Mouse (Mus musculus): Measurements from ENCODE around the gene Scamp1. TPM values are rescaled to one million over a fixed set of nuclear protein-coding genes. Genes with fewer than 3 reads are reported as not detected.

Scamp1 gene
- polyA plus RNA-seq, 1 experiment from 2014 or later: 165 TPM

- Histone ChIP-seq H3K9me3 (ENCODE audit: control insufficient read depth, low read length) (no peaks in the 10 kb centered on the region), H3K4me2 (ENCODE audit: low read length) (no peak overlapping the region), H3K27ac (replicated peaks; ENCODE audit: low read depth, low read length) (no peak overlapping the region), H3K27me3 (ENCODE audit: control insufficient read depth, insufficient read depth, low read length) (no peaks in the 10 kb centered on the region), H3K4me3 (replicated peaks; ENCODE audit: low read depth, low read length) (no peak overlapping the region), H3K9ac (replicated peaks; ENCODE audit: low read length) (no peak overlapping the region), H3K4me1 (ENCODE audit: control insufficient read depth, insufficient read depth, low read length) (no peaks in the 10 kb centered on the region), H3K36me3 (ENCODE audit: control insufficient read depth, insufficient read depth, low read length) (peaks cover 18% of the 10 kb centered on the region)
- DNase-seq (no peak), ATAC-seq (ENCODE audit: low FRiP score, low TSS enrichment) (no peak)
- WGBS: 93% methylated on average over 14 of the region's 14 CpGs
Observed at GRCm38 (mm10) chr13:94231871-94232270, 53.8 kb downstream of the Scamp1 start.

- H3K36me3 ChIP-seq (ENCODE audit: control insufficient read depth, insufficient read depth, low read length): peaks cover 31% of the 10 kb centered on the region
Observed at GRCm38 (mm10) chr13:94224717-94225705, 60.6 kb downstream of the Scamp1 start.

DNA sequence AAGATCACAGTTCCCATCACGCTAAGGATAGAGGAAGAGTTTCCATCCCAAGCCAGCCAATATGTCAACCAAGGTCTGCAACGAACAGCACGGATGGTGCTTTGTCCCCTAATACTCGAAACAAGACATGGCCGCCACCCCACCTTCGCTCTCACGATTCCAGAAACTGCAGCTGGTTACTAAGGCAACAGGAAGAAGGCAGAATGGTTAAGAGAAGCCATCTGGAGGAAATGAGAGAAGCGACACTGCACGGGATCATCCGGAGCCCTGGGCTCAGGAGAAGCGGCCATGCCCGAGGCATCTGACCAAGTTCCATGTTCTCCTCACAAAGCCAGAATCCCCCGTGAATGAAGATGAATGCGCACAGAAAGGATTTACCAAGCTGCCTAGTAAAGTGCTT, 62.0 kb downstream of the Scamp1 start:
- 75% methylated on average over 14 of the region's 14 CpGs for WGBS
- no peak for ATAC-seq (ENCODE audit: low FRiP score, low TSS enrichment)

More at GRCm38 (mm10) chr13:94224717-94225705, 60.6 kb downstream of the Scamp1 start:
- H3K4me2 ChIP-seq (ENCODE audit: low read length): no peak overlapping the region
- DNase-seq (no peak), ATAC-seq (ENCODE audit: low FRiP score, low TSS enrichment) (no peak)
- no peak overlapping the region for H3K9ac ChIP-seq (replicated peaks; ENCODE audit: low read length)
- no peaks in the 10 kb centered on the region for H3K9me3 ChIP-seq (ENCODE audit: control insufficient read depth, low read length)
- WGBS: 94% methylated on average over 38 of the region's 38 CpGs
- no peaks in the 10 kb centered on the region for H3K27me3 ChIP-seq (ENCODE audit: control insufficient read depth, insufficient read depth, low read length)
- no peak overlapping the region for H3K4me3 ChIP-seq (replicated peaks; ENCODE audit: low read depth, low read length)
- no peak overlapping the region for H3K27ac ChIP-seq (replicated peaks; ENCODE audit: low read depth, low read length)
- H3K4me1 ChIP-seq (ENCODE audit: control insufficient read depth, insufficient read depth, low read length): no peaks in the 10 kb centered on the region

GRCm38 (mm10) chr13:94212716-94213115, 72.9 kb downstream of the Scamp1 start:
- 84% methylated on average over 2 of the region's 2 CpGs for WGBS
- Histone ChIP-seq H3K4me1 (ENCODE audit: control insufficient read depth, insufficient read depth, low read length) (no peaks in the 10 kb centered on the region), H3K9me3 (ENCODE audit: control insufficient read depth, low read length) (no peaks in the 10 kb centered on the region; the same call in 1 of the 2 replicates), H3K27me3 (ENCODE audit: control insufficient read depth, insufficient read depth, low read length) (no peaks in the 10 kb centered on the region), H3K9ac (replicated peaks; ENCODE audit: low read length) (no peak overlapping the region), H3K4me3 (replicated peaks; ENCODE audit: low read depth, low read length) (no peak overlapping the region), H3K36me3 (ENCODE audit: control insufficient read depth, insufficient read depth, low read length) (peaks cover 22% of the 10 kb centered on the region), H3K27ac (replicated peaks; ENCODE audit: low read depth, low read length) (no peak overlapping the region), H3K4me2 (ENCODE audit: low read length) (no peak overlapping the region)
- ATAC-seq (ENCODE audit: low FRiP score, low TSS enrichment) (no peak), DNase-seq (no peak)

More for the DNA sequence above, 62.0 kb downstream of the Scamp1 start:
- peaks cover 27% of the 10 kb centered on the region for H3K36me3 ChIP-seq (ENCODE audit: control insufficient read depth, insufficient read depth, low read length)
- no peaks in the 10 kb centered on the region for H3K4me1 ChIP-seq (ENCODE audit: control insufficient read depth, insufficient read depth, low read length)
- H3K4me3 ChIP-seq (replicated peaks; ENCODE audit: low read depth, low read length): no peak overlapping the region
- H3K27ac ChIP-seq (replicated peaks; ENCODE audit: low read depth, low read length): no peak overlapping the region
- no peak overlapping the region for H3K9ac ChIP-seq (replicated peaks; ENCODE audit: low read length)
- H3K27me3 ChIP-seq (ENCODE audit: control insufficient read depth, insufficient read depth, low read length): no peaks in the 10 kb centered on the region
- DNase-seq: peak; percentile 18
- no peaks in the 10 kb centered on the region for H3K9me3 ChIP-seq (ENCODE audit: control insufficient read depth, low read length)
- H3K4me2 ChIP-seq (ENCODE audit: low read length): no peak overlapping the region

GRCm38 (mm10) chr13:94212179-94212578, 73.5 kb downstream of the Scamp1 start:
- no peak overlapping the region for H3K9ac ChIP-seq (replicated peaks; ENCODE audit: low read length)
- ATAC-seq (ENCODE audit: low FRiP score, low TSS enrichment): no peak
- no peak for DNase-seq
- H3K9me3 ChIP-seq (ENCODE audit: control insufficient read depth, low read length): no peaks in the 10 kb centered on the region; the same call in 1 of the 2 replicates
- H3K4me2 ChIP-seq (ENCODE audit: low read length): no peak overlapping the region
- H3K4me1 ChIP-seq (ENCODE audit: control insufficient read depth, insufficient read depth, low read length): no peaks in the 10 kb centered on the region
- peaks cover 24% of the 10 kb centered on the region for H3K36me3 ChIP-seq (ENCODE audit: control insufficient read depth, insufficient read depth, low read length)
- WGBS: 92% methylated on average over 2 of the region's 2 CpGs
- H3K27ac ChIP-seq (replicated peaks; ENCODE audit: low read depth, low read length): 0 out of 2 replicates have a peak overlapping the region, but pooled peaks have one; percentile 28
- H3K4me3 ChIP-seq (replicated peaks; ENCODE audit: low read depth, low read length): no peak overlapping the region
- H3K27me3 ChIP-seq (ENCODE audit: control insufficient read depth, insufficient read depth, low read length): no peaks in the 10 kb centered on the region

- H3K4me3 ChIP-seq (replicated peaks; ENCODE audit: low read depth, low read length): no peak overlapping the region
- H3K4me1 ChIP-seq (ENCODE audit: control insufficient read depth, insufficient read depth, low read length): no peaks in the 10 kb centered on the region
- no peaks in the 10 kb centered on the region; the same call in 1 of the 2 replicates for H3K9me3 ChIP-seq (ENCODE audit: control insufficient read depth, low read length)
- peaks cover 28% of the 10 kb centered on the region for H3K36me3 ChIP-seq (ENCODE audit: control insufficient read depth, insufficient read depth, low read length)
- H3K27ac ChIP-seq (replicated peaks; ENCODE audit: low read depth, low read length): 0 out of 2 replicates have a peak overlapping the region, but pooled peaks have one; percentile 28
- no peaks in the 10 kb centered on the region for H3K27me3 ChIP-seq (ENCODE audit: control insufficient read depth, insufficient read depth, low read length)
- ATAC-seq (ENCODE audit: low FRiP score, low TSS enrichment): peak; percentile 55; the same call in 1 of the 2 replicates
- peak; percentile 55 for DNase-seq
- no peak overlapping the region for H3K4me2 ChIP-seq (ENCODE audit: low read length)
- no peak overlapping the region for H3K9ac ChIP-seq (replicated peaks; ENCODE audit: low read length)
- 38% methylated on average over 6 of the region's 6 CpGs for WGBS
Observed at GRCm38 (mm10) chr13:94211236-94212119, 74.2 kb downstream of the Scamp1 start.

- DNase-seq: no peak
- Histone ChIP-seq H3K4me1 (ENCODE audit: control insufficient read depth, insufficient read depth, low read length) (no peaks in the 10 kb centered on the region), H3K4me2 (ENCODE audit: low read length) (no peak overlapping the region), H3K9ac (replicated peaks; ENCODE audit: low read length) (no peak overlapping the region), H3K36me3 (ENCODE audit: control insufficient read depth, insufficient read depth, low read length) (peaks cover 28% of the 10 kb centered on the region), H3K4me3 (replicated peaks; ENCODE audit: low read depth, low read length) (no peak overlapping the region), H3K9me3 (ENCODE audit: control insufficient read depth, low read length) (no peaks in the 10 kb centered on the region; the same call in 1 of the 2 replicates), H3K27me3 (ENCODE audit: control insufficient read depth, insufficient read depth, low read length) (no peaks in the 10 kb centered on the region), H3K27ac (replicated peaks; ENCODE audit: low read depth, low read length) (no peak overlapping the region)
- no peak for ATAC-seq (ENCODE audit: low FRiP score, low TSS enrichment)
Observed at GRCm38 (mm10) chr13:94208892-94209291, 76.8 kb downstream of the Scamp1 start.

GRCm38 (mm10) chr13:94207973-94208372, 77.7 kb downstream of the Scamp1 start:
- H3K9me3 ChIP-seq (ENCODE audit: control insufficient read depth, low read length): no peaks in the 10 kb centered on the region; the same call in 1 of the 2 replicates
- no peaks in the 10 kb centered on the region for H3K4me1 ChIP-seq (ENCODE audit: control insufficient read depth, insufficient read depth, low read length)
- no peaks in the 10 kb centered on the region for H3K27me3 ChIP-seq (ENCODE audit: control insufficient read depth, insufficient read depth, low read length)
- 98% methylated on average over 16 of the region's 16 CpGs for WGBS
- no peak for DNase-seq
- peaks cover 34% of the 10 kb centered on the region for H3K36me3 ChIP-seq (ENCODE audit: control insufficient read depth, insufficient read depth, low read length)
- no peak overlapping the region for H3K4me2 ChIP-seq (ENCODE audit: low read length)
- ATAC-seq (ENCODE audit: low FRiP score, low TSS enrichment): no peak
- H3K4me3 ChIP-seq (replicated peaks; ENCODE audit: low read depth, low read length): no peak overlapping the region
- no peak overlapping the region for H3K9ac ChIP-seq (replicated peaks; ENCODE audit: low read length)
- H3K27ac ChIP-seq (replicated peaks; ENCODE audit: low read depth, low read length): no peak overlapping the region
